Mouse (Mus musculus): ENCODE results near the gene Gm33543. TPM values are rescaled to one million over a fixed set of nuclear protein-coding genes. Genes with fewer than 3 reads are reported as not detected.

Gm33543 gene
- total and polyA plus RNA-seq, 2 experiments from 2014 or later = not detected

DNA sequence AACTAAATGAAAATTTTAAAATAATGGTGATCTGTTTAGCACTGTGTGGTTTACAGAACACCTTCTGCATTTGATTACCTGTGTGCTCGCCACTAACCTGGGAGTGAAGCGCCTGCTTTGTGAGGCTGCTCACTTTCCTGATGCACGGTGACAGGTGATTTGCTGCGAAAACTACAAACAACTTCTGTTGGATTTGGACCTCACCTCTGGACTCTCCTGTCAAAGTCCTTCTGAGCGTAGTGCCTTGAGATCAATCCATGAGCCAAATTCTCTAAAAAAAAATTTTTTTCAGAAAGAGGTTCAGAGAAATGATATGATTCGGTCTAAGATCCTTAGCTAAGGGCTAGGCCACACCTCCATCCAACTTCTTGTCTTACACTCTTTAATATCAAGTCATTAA is 28.4 kb downstream of the Gm33543 start:
- Histone ChIP-seq H3K27ac (ENCODE audit: low read depth, low read length) (no peak overlapping the region), H3K27me3 (ENCODE audit: insufficient read depth, low read length) (no peaks in the 10 kb centered on the region), H3K9ac (no peak overlapping the region), H3K4me1 (ENCODE audit: insufficient read depth) (no peaks in the 10 kb centered on the region), H3K4me3 (ENCODE audit: low read depth, low read length) (no peak overlapping the region), H3K9me3 (ENCODE audit: low read length) (no peaks in the 10 kb centered on the region), H3K4me2 (ENCODE audit: low read depth) (no peak overlapping the region), H3K36me3 (ENCODE audit: insufficient read depth) (no peaks in the 10 kb centered on the region)
- no peak for TF ChIP-seq CTCF (IDR thresholded peaks at IDR 0.05; ENCODE audit: low read depth)
- whole genome bisulfite sequencing = 93% methylated on average over 6 of the region's 6 CpGs
- ATAC-seq (no peak), DNase-seq (no peak)

GRCm38 (mm10) chr10:95811869-95812268 is 30.9 kb downstream of the Gm33543 start:
- H3K4me2 ChIP-seq (ENCODE audit: low read depth) = no peak overlapping the region
- 63% methylated on average over 4 of the region's 4 CpGs for WGBS
- H3K9ac ChIP-seq = no peak overlapping the region
- DNase-seq = no peak
- H3K36me3 ChIP-seq (ENCODE audit: insufficient read depth) = no peaks in the 10 kb centered on the region
- TF ChIP-seq CTCF (IDR thresholded peaks at IDR 0.05; ENCODE audit: low read depth) = no peak
- H3K4me1 ChIP-seq (ENCODE audit: insufficient read depth) = no peaks in the 10 kb centered on the region
- H3K9me3 ChIP-seq (ENCODE audit: low read length) = no peaks in the 10 kb centered on the region
- no peaks in the 10 kb centered on the region for H3K27me3 ChIP-seq (ENCODE audit: insufficient read depth, low read length)
- H3K4me3 ChIP-seq (ENCODE audit: low read depth, low read length) = no peak overlapping the region
- no peak overlapping the region for H3K27ac ChIP-seq (ENCODE audit: low read depth, low read length)
- no peak for ATAC-seq

DNA sequence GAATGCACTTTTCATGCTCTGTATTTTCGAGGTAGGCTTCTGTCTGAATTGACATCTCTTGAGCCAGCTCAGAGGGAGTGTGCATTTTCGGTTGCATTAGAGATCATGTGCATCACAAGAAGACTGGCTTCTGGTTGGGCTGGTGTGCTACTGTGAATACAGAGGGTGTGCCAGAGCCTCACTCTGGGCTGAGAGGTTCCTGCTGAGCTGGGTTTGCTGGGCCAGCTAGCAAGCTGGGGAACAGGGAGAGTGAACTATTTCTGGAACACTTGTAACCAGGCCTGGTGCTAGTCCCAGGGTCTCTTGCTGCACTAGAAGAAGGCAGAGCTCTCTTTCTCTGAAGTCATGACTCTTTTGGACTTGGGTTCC is 41.3 kb downstream of the Gm33543 start:
- peak; percentile 55 for ATAC-seq
- H3K27ac ChIP-seq (ENCODE audit: low read depth, low read length) = no peak overlapping the region
- H3K4me1 ChIP-seq (ENCODE audit: insufficient read depth) = no peaks in the 10 kb centered on the region
- TF ChIP-seq CTCF (IDR thresholded peaks at IDR 0.05; ENCODE audit: low read depth) = no peak
- no peak overlapping the region for H3K9ac ChIP-seq
- 30% methylated on average over 2 of the region's 2 CpGs for WGBS
- H3K9me3 ChIP-seq (ENCODE audit: low read length) = no peaks in the 10 kb centered on the region
- DNase-seq = peak; percentile 9
- no peaks in the 10 kb centered on the region for H3K36me3 ChIP-seq (ENCODE audit: insufficient read depth)
- no peak overlapping the region for H3K4me2 ChIP-seq (ENCODE audit: low read depth)
- no peak overlapping the region for H3K4me3 ChIP-seq (ENCODE audit: low read depth, low read length)
- no peaks in the 10 kb centered on the region for H3K27me3 ChIP-seq (ENCODE audit: insufficient read depth, low read length)

DNA sequence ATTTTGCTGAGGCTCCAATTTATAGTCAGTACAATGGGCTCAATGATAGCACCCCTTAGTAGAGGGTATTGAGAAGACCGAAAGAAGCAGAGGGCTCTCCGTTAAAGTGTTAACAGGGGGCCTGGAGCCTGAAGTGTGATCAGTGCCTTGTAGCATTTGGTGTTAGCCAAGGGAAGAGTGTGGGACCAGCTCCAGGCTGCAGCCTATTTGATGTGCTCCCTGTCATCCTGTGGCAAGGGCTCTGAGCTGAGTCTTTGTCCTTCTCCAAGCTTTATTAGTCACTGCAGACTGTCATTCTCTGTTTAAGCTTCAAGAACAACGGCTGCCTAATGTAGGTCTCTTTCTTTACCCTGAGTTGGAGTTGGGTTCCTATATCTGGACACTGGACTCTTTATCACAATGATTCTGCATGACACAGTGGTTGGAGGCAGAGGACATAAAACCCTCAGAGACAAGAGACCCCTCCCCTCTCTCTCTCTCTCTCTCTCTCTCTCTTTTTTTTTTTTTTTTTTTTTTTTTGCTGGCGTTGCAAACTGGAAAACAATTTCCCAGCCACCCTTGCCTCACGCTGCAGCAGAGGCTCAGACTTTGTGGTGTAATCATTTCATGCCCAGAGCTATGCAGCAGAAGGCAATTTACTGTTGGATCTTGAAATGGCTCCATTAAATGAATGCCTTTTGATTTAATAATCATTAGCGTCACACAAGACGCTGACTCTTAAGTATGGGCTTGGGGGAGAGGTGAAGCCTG is 41.9 kb downstream of the Gm33543 start:
- H3K27me3 ChIP-seq (ENCODE audit: insufficient read depth, low read length) = no peaks in the 10 kb centered on the region
- H3K4me3 ChIP-seq (ENCODE audit: low read depth, low read length) = no peak overlapping the region
- peak; percentile 4 for DNase-seq
- H3K27ac ChIP-seq (ENCODE audit: low read depth, low read length) = no peak overlapping the region
- no peaks in the 10 kb centered on the region for H3K9me3 ChIP-seq (ENCODE audit: low read length)
- TF ChIP-seq CTCF (IDR thresholded peaks at IDR 0.05; ENCODE audit: low read depth) = no peak
- no peak overlapping the region for H3K9ac ChIP-seq
- ATAC-seq = peak; percentile 43
- no peaks in the 10 kb centered on the region for H3K36me3 ChIP-seq (ENCODE audit: insufficient read depth)
- WGBS = 36% methylated on average over 7 of the region's 7 CpGs
- H3K4me2 ChIP-seq (ENCODE audit: low read depth) = no peak overlapping the region
- H3K4me1 ChIP-seq (ENCODE audit: insufficient read depth) = no peaks in the 10 kb centered on the region

DNA sequence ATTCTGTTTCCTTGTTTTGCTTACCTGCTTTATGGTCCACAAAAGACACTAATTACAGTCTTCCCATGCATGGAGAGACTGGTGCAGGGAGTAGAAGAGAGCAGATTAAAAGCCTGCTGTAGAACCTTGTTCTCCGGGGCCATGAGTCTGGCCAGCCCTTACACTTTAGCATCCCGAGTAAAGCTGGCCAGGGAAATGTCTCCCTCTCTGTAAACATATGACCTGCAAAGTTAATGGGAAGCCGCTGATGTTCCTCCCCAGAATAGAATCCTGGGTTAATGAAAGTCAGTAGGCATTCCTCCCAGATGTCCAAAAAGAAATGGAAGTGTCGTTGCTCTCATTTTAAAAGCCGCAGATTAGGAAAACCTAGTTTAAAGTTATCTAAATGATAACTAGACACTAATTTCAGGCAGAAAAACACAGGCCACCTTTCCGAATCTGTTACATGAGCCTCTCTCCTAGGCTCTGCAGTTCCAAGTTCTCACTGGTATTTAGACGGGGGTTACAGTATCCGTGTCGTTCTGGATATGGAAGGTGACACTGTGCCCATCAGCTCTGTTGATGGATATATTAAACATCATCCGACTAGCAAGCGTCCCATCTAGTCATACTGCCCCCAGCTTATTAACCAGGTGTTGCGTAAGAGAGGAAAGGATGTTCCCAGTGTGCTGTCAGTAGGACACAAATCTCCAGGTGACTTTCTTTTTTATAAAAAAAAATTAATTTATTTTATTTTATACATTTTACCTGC is 44.9 kb downstream of the Gm33543 start:
- 94% methylated on average over 12 of the region's 12 CpGs for WGBS
- no peak for TF ChIP-seq CTCF (IDR thresholded peaks at IDR 0.05; ENCODE audit: low read depth)
- Histone ChIP-seq H3K4me3 (ENCODE audit: low read depth, low read length) (no peak overlapping the region), H3K27ac (ENCODE audit: low read depth, low read length) (no peak overlapping the region), H3K36me3 (ENCODE audit: insufficient read depth) (no peaks in the 10 kb centered on the region), H3K4me2 (ENCODE audit: low read depth) (no peak overlapping the region), H3K9ac (no peak overlapping the region), H3K4me1 (ENCODE audit: insufficient read depth) (no peaks in the 10 kb centered on the region), H3K27me3 (ENCODE audit: insufficient read depth, low read length) (no peaks in the 10 kb centered on the region), H3K9me3 (ENCODE audit: low read length) (no peaks in the 10 kb centered on the region)
- DNase-seq (no peak), ATAC-seq (no peak)

GRCm38 (mm10) chr10:95795500-95795899 is 47.2 kb downstream of the Gm33543 start:
- no peaks in the 10 kb centered on the region for H3K9me3 ChIP-seq (ENCODE audit: low read length)
- no peaks in the 10 kb centered on the region for H3K36me3 ChIP-seq (ENCODE audit: insufficient read depth)
- no peak overlapping the region for H3K4me2 ChIP-seq (ENCODE audit: low read depth)
- H3K9ac ChIP-seq = no peak overlapping the region
- no peak for TF ChIP-seq CTCF (IDR thresholded peaks at IDR 0.05; ENCODE audit: low read depth)
- 0 out of 2 replicates have a peak, but pooled peaks cover 3% of the 10 kb centered on the region for H3K4me1 ChIP-seq (ENCODE audit: insufficient read depth)
- 87% methylated on average over 4 of the region's 4 CpGs for WGBS
- H3K4me3 ChIP-seq (ENCODE audit: low read depth, low read length) = no peak overlapping the region
- DNase-seq = no peak
- no peak for ATAC-seq
- H3K27ac ChIP-seq (ENCODE audit: low read depth, low read length) = no peak overlapping the region
- H3K27me3 ChIP-seq (ENCODE audit: insufficient read depth, low read length) = no peaks in the 10 kb centered on the region

GRCm38 (mm10) chr10:95794706-95795105 is 48.0 kb downstream of the Gm33543 start:
- no peak for ATAC-seq
- Histone ChIP-seq H3K36me3 (ENCODE audit: insufficient read depth) (no peaks in the 10 kb centered on the region), H3K4me1 (ENCODE audit: insufficient read depth) (peaks cover 6% of the 10 kb centered on the region; the same call in 1 of the 2 replicates), H3K4me2 (ENCODE audit: low read depth) (no peak overlapping the region), H3K4me3 (ENCODE audit: low read depth, low read length) (no peak overlapping the region), H3K27me3 (ENCODE audit: insufficient read depth, low read length) (no peaks in the 10 kb centered on the region), H3K9me3 (ENCODE audit: low read length) (no peaks in the 10 kb centered on the region), H3K9ac (no peak overlapping the region), H3K27ac (ENCODE audit: low read depth, low read length) (no peak overlapping the region)
- 90% methylated on average over 6 of the region's 6 CpGs for WGBS
- no peak for DNase-seq
- no peak for TF ChIP-seq CTCF (IDR thresholded peaks at IDR 0.05; ENCODE audit: low read depth)
